Mouse (Mus musculus) neural tube, embryonic 13.5 days (tissue): ENCODE data around the gene Rnaset2a. TPM values are rescaled to one million over a fixed set of nuclear protein-coding genes. Genes with fewer than 3 reads are reported as not detected.
"Not testable (repeated sequence)": the region's sequence is repeated elsewhere in the genome, so short reads cannot be mapped to it uniquely, and the experiment has no call there.

ENCODE experiments used
- ATAC-seq: fragments of 200-750 bp; cut with Nextera tagmentation; 2 replicates; pipeline ENCODE4 v1.8.0; 2017; ENCODE audit warnings: low read depth, mild to moderate bottlenecking, moderate TSS enrichment, moderate library complexity
- H3K27ac ChIP-seq: fragments of 300-500 bp; sonication (generic); replicated peaks from 2 replicates; pipeline ENCODE4 v1.5.1; 2015; ENCODE audit warnings: moderate library complexity, mild to moderate bottlenecking, inconsistent platforms
- H3K27me3 ChIP-seq: fragments of 300-500 bp; sonication (generic); 2 replicates; pipeline ENCODE4 v1.6.1; 2015; ENCODE audit warnings: mild to moderate bottlenecking, inconsistent platforms
- H3K36me3 ChIP-seq: fragments of 300-500 bp; sonication (generic); 2 replicates; pipeline ENCODE4 v1.6.1; 2015; ENCODE audit warnings: mild to moderate bottlenecking, inconsistent platforms
- H3K4me1 ChIP-seq: fragments of 300-500 bp; sonication (generic); replicated peaks from 2 replicates; pipeline ENCODE4 v1.6.1; 2015; ENCODE audit warnings: inconsistent platforms
- H3K4me2 ChIP-seq: fragments of 300-500 bp; sonication (generic); 2 replicates; pipeline ENCODE4 v1.6.1; 2015; ENCODE audit warnings: inconsistent platforms, mild to moderate bottlenecking, moderate library complexity
- H3K4me3 ChIP-seq: fragments of 300-500 bp; sonication (generic); 2 replicates; pipeline ENCODE4 v1.5.1; 2015; ENCODE audit warnings: mild to moderate bottlenecking, inconsistent platforms
- H3K9ac ChIP-seq: fragments of 300-500 bp; sonication (generic); 2 replicates; pipeline ENCODE4 v1.6.1; 2015; ENCODE audit warnings: moderate library complexity, mild to moderate bottlenecking, inconsistent platforms
- H3K9me3 ChIP-seq: fragments of 300-500 bp; sonication (generic); 2 replicates; pipeline ENCODE4 v1.6.1; 2016; ENCODE audit warnings: inconsistent platforms
- whole genome bisulfite sequencing: fragments of 180-500 bp; shearing (Covaris S2); methylation state at CpG from one replicate; pipeline ENCODE4 v1.1.7; 2015; 5-methylcytosine and 5-hydroxymethylcytosine counted together
- polyA plus RNA-seq: library from polyadenylated mRNA; unstranded; fragments of >200 nt; fragmentation: Nextera tagmentation; extraction: Ambion mirVana; gene quantifications from 2 replicates; pipeline ENCODE4 v1.2.1, GENCODE M21; 2015

Rnaset2a gene
- polyA plus RNA-seq, 1 experiment from 2014 or later, result 13.1 TPM

DNA sequence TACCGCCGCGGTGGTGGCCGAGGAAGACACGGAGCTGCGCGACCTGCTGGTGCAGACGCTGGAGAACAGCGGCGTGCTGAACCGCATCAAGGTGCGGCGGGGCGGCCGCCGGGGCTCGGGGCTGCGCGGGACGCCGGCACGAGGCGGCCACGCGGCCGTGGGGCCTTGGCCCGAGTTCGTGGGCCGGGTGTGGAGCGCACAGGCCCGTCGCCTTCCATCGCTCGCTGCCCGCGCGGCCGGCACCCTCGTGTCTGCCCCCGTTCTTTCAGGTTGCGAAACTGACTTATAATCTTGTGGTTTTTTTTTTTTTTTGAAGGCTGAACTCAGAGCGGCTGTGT lies 17.7 kb upstream of the Rnaset2a start:
- not testable (repeated sequence) for H3K9me3 ChIP-seq, ATAC-seq, H3K27me3 ChIP-seq, H3K4me1 ChIP-seq
- Histone ChIP-seq H3K36me3 (peaks cover 15% of the 10 kb centered on the region), H3K4me2 (peak overlapping the region; percentile 55), H3K9ac (peak overlapping the region; percentile 65), H3K27ac (0 out of 2 replicates have a peak overlapping the region, but pooled peaks have one; percentile 56), H3K4me3 (peak overlapping the region; percentile 50)
- under 1% methylated on average over 39 of the region's 42 CpGs for WGBS

- H3K4me3 ChIP-seq, result peak within 1 kb of the TSS; percentile 50
- H3K9ac ChIP-seq, result peak within 1 kb of the TSS; percentile 65
- peak within 1 kb of the TSS; percentile 55 for H3K4me2 ChIP-seq
- H3K27ac ChIP-seq, result 0 out of 2 replicates have a peak within 1 kb of the TSS, but pooled peaks have one; percentile 56
- WGBS, result 1% methylated on average over 18 of the region's 55 CpGs
- H3K36me3 ChIP-seq, H3K4me1 ChIP-seq, H3K27me3 ChIP-seq, H3K9me3 ChIP-seq: not testable (repeated sequence)
- peak; percentile 97 for ATAC-seq
Measured at GRCm38 (mm10) chr17:8164701-8165607, 17.1 kb upstream of the Rnaset2a start, which contains the start of gene Fgfr1op. Gene Fgfr1op (plus strand): TSS chr17:8165501.

GRCm38 (mm10) chr17:8160969-8161368 lies 13.1 kb upstream of the Rnaset2a start:
- not testable (repeated sequence) for H3K9me3 ChIP-seq, ATAC-seq, H3K27me3 ChIP-seq, H3K4me1 ChIP-seq, H3K4me3 ChIP-seq, H3K36me3 ChIP-seq, H3K4me2 ChIP-seq, H3K9ac ChIP-seq, H3K27ac ChIP-seq
- 65% methylated on average over 3 of the region's 3 CpGs for WGBS

- H3K27me3 ChIP-seq, result not testable (repeated sequence)
Measured at GRCm38 (mm10) chr17:8158627-8159026, 10.7 kb upstream of the Rnaset2a start.

DNA sequence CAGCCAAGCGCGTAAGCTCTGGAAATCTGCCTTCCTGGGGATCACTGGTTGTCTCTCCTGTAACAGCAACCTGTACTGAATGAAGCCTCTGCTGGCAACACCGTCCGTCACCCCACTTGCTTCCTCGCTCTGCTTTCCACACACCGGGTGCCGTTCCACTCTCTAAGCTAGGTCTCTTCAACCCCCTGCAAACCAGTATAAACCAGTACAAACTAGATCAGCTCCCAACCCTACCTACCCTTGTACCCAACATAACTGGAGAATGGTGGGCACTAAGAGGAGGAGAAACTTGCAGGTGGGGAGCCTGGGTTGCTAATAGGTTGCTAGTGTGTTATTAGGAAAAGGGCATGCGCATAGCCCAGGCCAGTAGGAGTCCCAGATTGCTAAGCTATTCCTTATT lies 8.1 kb upstream of the Rnaset2a start:
- H3K4me2 ChIP-seq, H3K4me1 ChIP-seq, H3K4me3 ChIP-seq, H3K27ac ChIP-seq, H3K36me3 ChIP-seq, H3K9ac ChIP-seq, H3K27me3 ChIP-seq, ATAC-seq, H3K9me3 ChIP-seq: not testable (repeated sequence)
- WGBS, result no CpG with 5 or more reads among the region's 8 CpGs

More at GRCm38 (mm10) chr17:8158627-8159026, 10.7 kb upstream of the Rnaset2a start:
- not testable (repeated sequence) for ATAC-seq, H3K27ac ChIP-seq, H3K4me1 ChIP-seq, H3K9me3 ChIP-seq, H3K4me3 ChIP-seq, H3K4me2 ChIP-seq, H3K9ac ChIP-seq, H3K36me3 ChIP-seq
- whole genome bisulfite sequencing, result no CpG with 5 or more reads among the region's 1 CpGs

GRCm38 (mm10) chr17:8155010-8155409 lies 7.1 kb upstream of the Rnaset2a start:
- not testable (repeated sequence) for H3K9me3 ChIP-seq, H3K4me2 ChIP-seq, H3K4me1 ChIP-seq, H3K27me3 ChIP-seq, H3K36me3 ChIP-seq, H3K27ac ChIP-seq, H3K4me3 ChIP-seq, H3K9ac ChIP-seq, ATAC-seq
- WGBS, result 87% methylated on average over 7 of the region's 7 CpGs

DNA sequence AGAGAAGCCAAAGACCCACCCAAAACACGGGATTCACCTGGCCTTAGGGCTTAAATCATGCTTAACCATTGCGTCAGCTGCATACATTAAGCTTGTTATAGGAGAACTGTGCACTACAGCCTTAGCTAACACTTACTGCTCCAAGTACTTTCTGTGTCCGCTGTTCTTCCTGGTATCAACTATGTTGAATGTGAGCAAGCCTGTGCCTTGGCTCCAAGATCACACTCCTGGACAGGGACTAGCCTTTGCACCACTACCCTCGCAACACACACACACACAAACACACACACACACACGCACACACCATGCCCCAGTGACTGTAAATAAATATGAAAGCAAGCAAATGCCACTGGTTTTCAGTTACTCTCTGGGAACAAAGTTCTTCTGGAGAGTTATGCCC lies 966 bp downstream of the Rnaset2a start:
- not testable (repeated sequence) for H3K27me3 ChIP-seq, H3K4me1 ChIP-seq, H3K9me3 ChIP-seq, H3K27ac ChIP-seq, H3K36me3 ChIP-seq
- 0 out of 2 replicates have a peak, but pooled peaks have one; percentile 1 for ATAC-seq
- Histone ChIP-seq H3K4me2 (peak overlapping the region; percentile 59), H3K4me3 (peak overlapping the region; percentile 50), H3K9ac (peak overlapping the region; percentile 70)
- 24% methylated on average over 5 of the region's 5 CpGs for WGBS

GRCm38 (mm10) chr17:8143802-8144673 lies 3.9 kb downstream of the Rnaset2a start:
- not testable (repeated sequence) for H3K4me3 ChIP-seq, H3K27me3 ChIP-seq, H3K36me3 ChIP-seq, ATAC-seq, H3K9me3 ChIP-seq, H3K4me1 ChIP-seq, H3K9ac ChIP-seq, H3K27ac ChIP-seq, H3K4me2 ChIP-seq
- 57% methylated on average over 10 of the region's 14 CpGs for WGBS

DNA sequence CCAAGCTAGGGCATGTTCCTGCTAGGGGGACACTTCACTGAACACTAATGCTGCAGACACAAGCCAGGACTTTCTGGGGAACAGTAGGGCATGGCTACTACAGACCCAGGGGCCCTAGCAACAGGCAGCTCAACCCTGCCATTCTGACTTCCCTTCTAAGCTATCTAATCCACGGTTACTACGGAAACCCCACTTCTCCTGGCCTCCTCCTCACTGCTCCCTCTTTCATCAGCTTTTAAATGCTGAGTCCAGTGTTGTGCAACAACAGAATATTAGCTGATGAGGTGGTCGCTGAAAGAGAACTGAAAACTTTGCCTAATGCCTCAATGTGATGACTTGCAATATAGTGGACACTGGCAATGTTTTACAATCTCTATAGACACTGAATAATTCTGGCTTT lies 7.7 kb downstream of the Rnaset2a start:
- not testable (repeated sequence) for H3K9me3 ChIP-seq, H3K4me1 ChIP-seq, H3K9ac ChIP-seq, H3K4me3 ChIP-seq, H3K4me2 ChIP-seq, H3K27me3 ChIP-seq, H3K27ac ChIP-seq, H3K36me3 ChIP-seq, ATAC-seq
- 91% methylated on average over 3 of the region's 3 CpGs for WGBS

GRCm38 (mm10) chr17:8138116-8138515 lies 9.8 kb downstream of the Rnaset2a start:
- H3K27ac ChIP-seq, H3K4me2 ChIP-seq, H3K27me3 ChIP-seq, H3K4me3 ChIP-seq, H3K36me3 ChIP-seq, H3K4me1 ChIP-seq, H3K9ac ChIP-seq, ATAC-seq, H3K9me3 ChIP-seq: not testable (repeated sequence)
- WGBS, result 93% methylated on average over 5 of the region's 5 CpGs

DNA sequence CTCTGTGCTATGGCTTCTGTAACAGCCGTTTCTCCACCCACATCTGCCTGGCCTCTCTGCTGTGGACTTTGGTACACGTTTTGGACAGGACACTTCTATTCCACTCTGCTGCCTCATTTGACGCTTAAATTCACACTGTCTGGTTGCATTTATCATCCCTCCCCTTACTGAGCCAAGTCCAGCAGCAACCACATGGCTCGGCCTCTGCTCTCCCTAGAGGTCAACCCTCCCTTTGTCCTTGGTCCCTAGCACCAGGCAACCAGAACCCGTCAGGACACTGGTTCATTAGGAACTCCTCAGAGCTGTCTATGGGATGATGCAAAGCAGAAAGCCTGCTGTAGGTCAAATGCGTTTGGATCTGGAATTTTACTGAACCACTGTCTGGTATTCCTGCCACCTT lies 17.0 kb downstream of the Rnaset2a start:
- not testable (repeated sequence) for ATAC-seq
- no CpG with 5 or more reads among the region's 6 CpGs for WGBS

GRCm38 (mm10) chr17:8129578-8129977 lies 18.3 kb downstream of the Rnaset2a start:
- H3K9me3 ChIP-seq, H3K4me2 ChIP-seq, H3K27ac ChIP-seq, H3K4me1 ChIP-seq, H3K36me3 ChIP-seq, H3K27me3 ChIP-seq, H3K4me3 ChIP-seq, ATAC-seq, H3K9ac ChIP-seq: not testable (repeated sequence)
- 92% methylated on average over 9 of the region's 9 CpGs for WGBS

More for the DNA sequence above, 17.0 kb downstream of the Rnaset2a start:
- H3K27ac ChIP-seq, H3K9ac ChIP-seq, H3K27me3 ChIP-seq, H3K4me1 ChIP-seq, H3K4me3 ChIP-seq, H3K9me3 ChIP-seq, H3K36me3 ChIP-seq, H3K4me2 ChIP-seq: not testable (repeated sequence)
